Mouse (Mus musculus) small intestine, adult 2 months (tissue): ENCODE data around the gene Tbc1d32.

Experiments used
- CTCF ChIP-seq: fragments of 200-500 bp; IDR thresholded peaks from 2 replicates; pipeline ENCODE4 v1.5.1; 2012; ENCODE audit warnings: low read depth, mild to moderate bottlenecking, control low read depth, inconsistent platforms, low read length, moderate library complexity, mixed read lengths; ENCODE audit not compliant: insufficient replicate concordance, insufficient read length; ENCODE audit errors: extremely low read depth
- POLR2A ChIP-seq: fragments of 200-500 bp; IDR thresholded peaks from 2 replicates; pipeline ENCODE4 v1.6.1; 2012; ENCODE audit warnings: low read depth, mild to moderate bottlenecking, control low read depth, inconsistent platforms, low read length, moderate library complexity

GRCm38 (mm10) chr10:56126972-56127371, 101.5 kb downstream of the Tbc1d32 start:
- TF ChIP-seq POLR2A (no peak), CTCF (no peak)
